Mouse (Mus musculus) intestine, postnatal 0 days (tissue): ENCODE results near the gene Tmem123. TPM values are rescaled to one million over a fixed set of nuclear protein-coding genes. Genes with fewer than 3 reads are reported as not detected.
A peak's percentile ranks its signal among the peaks of the same experiment; 100 is the strongest.

ENCODE experiments used
- ATAC-seq: fragments of 200-750 bp; cut with Nextera tagmentation; 2 replicates; pipeline ENCODE4 v1.8.0; 2017; ENCODE audit warnings: mild to moderate bottlenecking, moderate TSS enrichment, moderate library complexity
- H3K27ac ChIP-seq: fragments of 300-500 bp; sonication (generic); 2 replicates; pipeline ENCODE4 v1.5.1; 2014; ENCODE audit warnings: mild to moderate bottlenecking, low read depth, low read length, moderate library complexity
- H3K27me3 ChIP-seq: fragments of 300-500 bp; sonication (generic); replicated peaks from 2 replicates; pipeline ENCODE4 v1.6.1; 2014; ENCODE audit warnings: low read length, mixed read lengths; ENCODE audit not compliant: control insufficient read depth, insufficient read depth
- H3K36me3 ChIP-seq: fragments of 300-500 bp; sonication (generic); 2 replicates; pipeline ENCODE4 v1.6.1; 2014; ENCODE audit warnings: mild to moderate bottlenecking, moderate library complexity; ENCODE audit not compliant: control insufficient read depth, insufficient read depth
- H3K4me1 ChIP-seq: fragments of 300-500 bp; sonication (generic); replicated peaks from 2 replicates; pipeline ENCODE4 v1.6.1; 2014; ENCODE audit warnings: antibody characterized with exemption, low read length, mixed read lengths; ENCODE audit not compliant: control insufficient read depth, insufficient read depth
- H3K4me2 ChIP-seq: fragments of 300-500 bp; sonication (generic); replicated peaks from 2 replicates; pipeline ENCODE4 v1.6.1; 2014; ENCODE audit warnings: low read depth, mild to moderate bottlenecking, moderate library complexity
- H3K4me3 ChIP-seq: fragments of 300-500 bp; sonication (generic); 2 replicates; pipeline ENCODE4 v1.5.1; 2014; ENCODE audit warnings: low read depth, low read length
- H3K9ac ChIP-seq: fragments of 300-500 bp; sonication (generic); 2 replicates; pipeline ENCODE4 v1.6.1; 2014; ENCODE audit warnings: mild to moderate bottlenecking, low read depth, low read length
- H3K9me3 ChIP-seq: fragments of 300-500 bp; sonication (generic); 2 replicates; pipeline ENCODE4 v1.6.1; 2016; ENCODE audit warnings: mixed run types; ENCODE audit not compliant: control insufficient read depth
- CTCF ChIP-seq: sonication (generic); IDR thresholded peaks from 2 replicates; pipeline ENCODE4 v1.5.1; 2016; ENCODE audit warnings: low read depth, mild to moderate bottlenecking, control low read depth, antibody characterized with exemption, moderate library complexity
- WGBS: fragments of 180-500 bp; shearing (Covaris S2); extraction: QIAGEN DNeasy Blood & Tissue Kit; methylation state at CpG from one replicate; pipeline ENCODE4 v1.1.7; 2014; 5-methylcytosine and 5-hydroxymethylcytosine counted together
- polyA plus RNA-seq: library from polyadenylated mRNA; unstranded; fragments of >200 nt; fragmentation: Nextera tagmentation; extraction: Ambion mirVana; gene quantifications from 2 replicates; pipeline ENCODE4 v1.2.1, GENCODE M21; 2015

Gene Tmem123
- polyA plus RNA-seq: 32.8 and 36.5 TPM in 2 replicates

DNA sequence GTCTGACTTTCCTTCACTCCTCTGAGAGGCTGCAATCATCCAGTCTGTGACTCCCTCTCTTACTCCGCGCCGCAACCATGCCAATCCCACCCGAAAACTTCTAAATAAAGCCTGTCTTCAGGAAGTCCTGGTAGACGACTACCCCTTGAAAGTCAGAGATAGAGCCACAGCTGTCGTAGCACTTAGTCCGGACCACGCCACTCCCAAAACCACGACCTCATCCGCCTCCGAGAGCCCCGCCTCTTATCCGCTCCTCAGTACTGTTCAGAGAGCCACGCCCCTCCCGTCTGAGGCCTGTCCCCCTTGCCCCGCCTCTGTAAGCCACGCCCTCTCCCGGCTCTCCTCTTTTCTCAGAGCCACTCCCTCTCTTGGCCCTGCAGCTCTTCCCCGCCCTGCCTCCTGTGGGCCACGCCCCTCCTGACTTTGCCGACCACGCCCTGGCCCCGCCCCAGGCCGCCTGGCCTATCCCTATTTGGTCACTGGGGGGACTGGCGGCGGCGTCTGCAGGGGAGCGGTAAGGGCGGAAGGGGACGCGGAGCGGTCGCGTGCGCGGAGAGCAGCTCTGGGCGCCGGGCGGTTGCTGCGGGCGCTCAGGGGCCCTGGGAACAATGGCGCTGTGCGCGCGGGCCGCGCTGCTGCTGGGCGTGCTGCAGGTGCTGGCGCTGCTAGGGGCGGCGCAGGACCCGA, at the start of gene Tmem123:
Gene Tmem123 (plus strand): TSS at position 428 of the 687 bp plus-strand sequence.
- Histone ChIP-seq H3K27me3 (no peaks in the 10 kb centered on the region), H3K27ac (peak within 1 kb of the TSS; percentile 80), H3K4me2 (peak within 1 kb of the TSS; percentile 86), H3K4me3 (peak within 1 kb of the TSS; percentile 67), H3K9me3 (no peaks in the 10 kb centered on the region), H3K36me3 (no peaks in the 10 kb centered on the region), H3K9ac (peak within 1 kb of the TSS; percentile 60), H3K4me1 (no peaks in the 10 kb centered on the region; the same call in 1 of the 2 replicates)
- TF ChIP-seq CTCF: peak; percentile 45; the same call in 1 of the 2 replicates
- WGBS: under 1% methylated on average over 52 of the region's 52 CpGs
- ATAC-seq: peak; percentile 97

- WGBS: 36% methylated on average over 4 of the region's 4 CpGs
- no peak overlapping the region for H3K4me3 ChIP-seq
- no peak overlapping the region for H3K27ac ChIP-seq
- H3K4me1 ChIP-seq: no peaks in the 10 kb centered on the region
- no peaks in the 10 kb centered on the region for H3K36me3 ChIP-seq
- ATAC-seq: peak; percentile 25; the same call in 1 of the 2 replicates
- no peaks in the 10 kb centered on the region for H3K9me3 ChIP-seq
- peak; percentile 80 for TF ChIP-seq CTCF
- no peak overlapping the region for H3K4me2 ChIP-seq
- H3K9ac ChIP-seq: no peak overlapping the region
- H3K27me3 ChIP-seq: no peaks in the 10 kb centered on the region
Measured at GRCm38 (mm10) chr9:7714062-7714907, 49.6 kb upstream of the Tmem123 start.

- no peak for ATAC-seq
- Histone ChIP-seq H3K27me3 (no peaks in the 10 kb centered on the region), H3K9ac (no peak overlapping the region), H3K9me3 (no peaks in the 10 kb centered on the region), H3K27ac (no peak overlapping the region), H3K4me2 (no peak overlapping the region), H3K4me3 (no peak overlapping the region), H3K4me1 (no peaks in the 10 kb centered on the region), H3K36me3 (no peaks in the 10 kb centered on the region)
- TF ChIP-seq CTCF: no peak
- WGBS: 63% methylated on average over 2 of the region's 2 CpGs
Measured at GRCm38 (mm10) chr9:7714908-7715175, 49.0 kb upstream of the Tmem123 start.

- no peaks in the 10 kb centered on the region for H3K9me3 ChIP-seq
- TF ChIP-seq CTCF: no peak
- H3K4me3 ChIP-seq: no peak overlapping the region
- no peaks in the 10 kb centered on the region for H3K36me3 ChIP-seq
- no peak overlapping the region for H3K4me2 ChIP-seq
- ATAC-seq: no peak
- H3K4me1 ChIP-seq: no peaks in the 10 kb centered on the region
- H3K9ac ChIP-seq: no peak overlapping the region
- WGBS: 96% methylated on average over 1 of the region's 1 CpGs
- no peak overlapping the region for H3K27ac ChIP-seq
- no peaks in the 10 kb centered on the region for H3K27me3 ChIP-seq
Measured at GRCm38 (mm10) chr9:7721543-7721942, 42.3 kb upstream of the Tmem123 start.

GRCm38 (mm10) chr9:7728997-7729396, 34.8 kb upstream of the Tmem123 start:
- Histone ChIP-seq H3K9me3 (no peaks in the 10 kb centered on the region), H3K4me1 (no peaks in the 10 kb centered on the region), H3K36me3 (no peaks in the 10 kb centered on the region), H3K4me3 (no peak overlapping the region), H3K27me3 (no peaks in the 10 kb centered on the region), H3K4me2 (no peak overlapping the region), H3K9ac (no peak overlapping the region), H3K27ac (no peak overlapping the region)
- ATAC-seq: no peak
- no peak for TF ChIP-seq CTCF
- 83% methylated on average over 4 of the region's 4 CpGs for WGBS

DNA sequence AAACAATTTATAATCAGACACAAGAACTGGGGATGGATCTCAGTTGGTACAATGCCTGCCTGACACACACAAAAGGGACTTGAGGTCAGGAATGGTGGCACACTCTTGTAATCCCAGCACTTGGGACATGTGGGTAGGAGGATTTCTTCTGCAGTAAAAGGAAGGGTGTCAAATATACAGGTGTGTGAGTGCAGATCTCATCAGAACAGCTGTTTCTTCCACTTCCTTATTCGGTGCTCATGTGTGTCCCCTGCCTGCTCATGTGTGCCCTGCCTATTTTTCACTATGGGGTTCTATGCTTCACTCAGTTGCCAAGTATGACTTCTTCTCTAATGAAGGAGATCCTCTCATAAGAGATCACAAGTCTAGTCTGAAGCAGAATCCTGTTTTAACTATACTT, 21.1 kb upstream of the Tmem123 start:
- no peaks in the 10 kb centered on the region for H3K36me3 ChIP-seq
- no peak overlapping the region for H3K27ac ChIP-seq
- 65% methylated on average over 1 of the region's 1 CpGs for WGBS
- no peak overlapping the region for H3K9ac ChIP-seq
- H3K9me3 ChIP-seq: no peaks in the 10 kb centered on the region
- no peaks in the 10 kb centered on the region for H3K4me1 ChIP-seq
- H3K4me2 ChIP-seq: no peak overlapping the region
- H3K4me3 ChIP-seq: no peak overlapping the region
- ATAC-seq: no peak
- H3K27me3 ChIP-seq: no peaks in the 10 kb centered on the region
- TF ChIP-seq CTCF: no peak
